Mouse (Mus musculus): ENCODE data around the gene Ms4a6d.
"Not testable (repeated sequence)": the region's sequence is repeated elsewhere in the genome, so short reads cannot be mapped to it uniquely, and the experiment has no call there.

The Ms4a6d gene

GRCm38 (mm10) chr19:11604603-11605002 is at the start of gene Ms4a6d:
Gene Ms4a6d (minus strand): TSS chr19:11604849.
- no peak for DNase-seq

- DNase-seq, result no peak
These were observed 44.9 kb upstream of the Ms4a6d start for GRCm38 (mm10) chr19:11649564-11649963.

- DNase-seq, result no peak
These were observed 41.5 kb upstream of the Ms4a6d start for GRCm38 (mm10) chr19:11646166-11646565.

- DNase-seq, result no peak
These were observed 36.1 kb upstream of the Ms4a6d start, which contains the start of gene Ms4a3 for GRCm38 (mm10) chr19:11640732-11641131. Gene Ms4a3 (minus strand): TSS chr19:11640851.

- DNase-seq, result no peak
These were observed 34.4 kb upstream of the Ms4a6d start for GRCm38 (mm10) chr19:11639038-11639437.

GRCm38 (mm10) chr19:11635572-11635971 is 30.9 kb upstream of the Ms4a6d start:
- no peak for DNase-seq

GRCm38 (mm10) chr19:11634330-11634729 is 29.7 kb upstream of the Ms4a6d start:
- DNase-seq, result no peak

- no peak for DNase-seq
These were observed 29.1 kb upstream of the Ms4a6d start for GRCm38 (mm10) chr19:11633732-11634131.

GRCm38 (mm10) chr19:11625231-11625630 is 20.6 kb upstream of the Ms4a6d start:
- no peak for DNase-seq

GRCm38 (mm10) chr19:11624800-11625199 is 20.2 kb upstream of the Ms4a6d start:
- DNase-seq, result no peak

GRCm38 (mm10) chr19:11623551-11623950 is 18.9 kb upstream of the Ms4a6d start, which contains the start of gene Ms4a2:
Gene Ms4a2 (minus strand): TSS chr19:11623719.
- no peak for DNase-seq

GRCm38 (mm10) chr19:11617983-11618382 is 13.3 kb upstream of the Ms4a6d start:
- DNase-seq, result no peak

GRCm38 (mm10) chr19:11614805-11615204 is 10.2 kb upstream of the Ms4a6d start:
- no peak for DNase-seq

GRCm38 (mm10) chr19:11613776-11614443 is 9.3 kb upstream of the Ms4a6d start:
- no peak for DNase-seq

GRCm38 (mm10) chr19:11613084-11613483 is 8.4 kb upstream of the Ms4a6d start:
- DNase-seq, result no peak

- no peak for DNase-seq
These were observed 7.6 kb upstream of the Ms4a6d start for GRCm38 (mm10) chr19:11612293-11612692.

GRCm38 (mm10) chr19:11611541-11611945 is 6.9 kb upstream of the Ms4a6d start:
- DNase-seq, result peak; percentile 16

- DNase-seq, result peak; percentile 17
These were observed 3.5 kb upstream of the Ms4a6d start for GRCm38 (mm10) chr19:11608172-11608571.

GRCm38 (mm10) chr19:11602026-11602425 is 2.6 kb downstream of the Ms4a6d start:
- DNase-seq, result peak; percentile 7

GRCm38 (mm10) chr19:11601349-11601748 is 3.3 kb downstream of the Ms4a6d start:
- DNase-seq, result no peak

GRCm38 (mm10) chr19:11589891-11590449 is 14.7 kb downstream of the Ms4a6d start:
- DNase-seq, result no peak

GRCm38 (mm10) chr19:11589205-11589604 is 15.4 kb downstream of the Ms4a6d start:
- DNase-seq, result no peak

- no peak for DNase-seq
These were observed 29.7 kb downstream of the Ms4a6d start for GRCm38 (mm10) chr19:11574965-11575364.

GRCm38 (mm10) chr19:11559560-11559959 is 45.1 kb downstream of the Ms4a6d start:
- DNase-seq, result not testable (repeated sequence)

- no peak for DNase-seq
These were observed 49.9 kb downstream of the Ms4a6d start for GRCm38 (mm10) chr19:11554726-11555125.

All from kidney, postnatal 14 days (tissue).